Mouse (Mus musculus) midbrain, embryonic 13.5 days (tissue): ENCODE data around the gene 9430038I01Rik. TPM values are rescaled to one million over a fixed set of nuclear protein-coding genes. Genes with fewer than 3 reads are reported as not detected.
"Not testable (repeated sequence)": the region's sequence is repeated elsewhere in the genome, so short reads cannot be mapped to it uniquely, and the experiment has no call there.

Experiments
- ATAC-seq: fragments of 200-750 bp; cut with Nextera tagmentation; 2 replicates; pipeline ENCODE4 v1.8.0; 2017; ENCODE audit warnings: mild to moderate bottlenecking, moderate TSS enrichment, moderate library complexity
- H3K27ac ChIP-seq: fragments of 300-500 bp; sonication (generic); 2 replicates; pipeline ENCODE4 v1.5.1; 2015; ENCODE audit warnings: inconsistent platforms, mild to moderate bottlenecking, moderate library complexity
- H3K27me3 ChIP-seq: fragments of 300-500 bp; sonication (generic); 2 replicates; pipeline ENCODE4 v1.6.1; 2015; ENCODE audit warnings: mild to moderate bottlenecking, inconsistent platforms
- H3K36me3 ChIP-seq: fragments of 300-500 bp; sonication (generic); 2 replicates; pipeline ENCODE4 v1.6.1; 2015; ENCODE audit warnings: mild to moderate bottlenecking, inconsistent platforms
- H3K4me1 ChIP-seq: fragments of 300-500 bp; sonication (generic); replicated peaks from 2 replicates; pipeline ENCODE4 v1.6.1; 2015; ENCODE audit warnings: inconsistent platforms
- H3K4me2 ChIP-seq: fragments of 300-500 bp; sonication (generic); replicated peaks from 2 replicates; pipeline ENCODE4 v1.6.1; 2015; ENCODE audit warnings: moderate library complexity, mild to moderate bottlenecking, inconsistent platforms
- H3K4me3 ChIP-seq: fragments of 300-500 bp; sonication (generic); replicated peaks from 2 replicates; pipeline ENCODE4 v1.5.1; 2015; ENCODE audit warnings: mild to moderate bottlenecking, inconsistent platforms
- H3K9ac ChIP-seq: fragments of 300-500 bp; sonication (generic); replicated peaks from 2 replicates; pipeline ENCODE4 v1.6.1; 2015; ENCODE audit warnings: mild to moderate bottlenecking, inconsistent platforms
- H3K9me3 ChIP-seq: fragments of 300-500 bp; sonication (generic); 2 replicates; pipeline ENCODE4 v1.6.1; 2016; ENCODE audit warnings: mild to moderate bottlenecking, inconsistent platforms
- WGBS: fragments of 180-500 bp; shearing (Covaris S2); methylation state at CpG from one replicate; pipeline ENCODE4 v1.1.7; 2015; 5-methylcytosine and 5-hydroxymethylcytosine counted together
- polyA plus RNA-seq: library from polyadenylated mRNA; unstranded; fragments of >200 nt; fragmentation: Nextera tagmentation; extraction: Ambion mirVana; gene quantifications from 2 replicates; pipeline ENCODE4 v1.2.1, GENCODE M21; 2015

9430038I01Rik gene
- polyA plus RNA-seq, result 11.9 and 14.7 TPM in 2 replicates

DNA sequence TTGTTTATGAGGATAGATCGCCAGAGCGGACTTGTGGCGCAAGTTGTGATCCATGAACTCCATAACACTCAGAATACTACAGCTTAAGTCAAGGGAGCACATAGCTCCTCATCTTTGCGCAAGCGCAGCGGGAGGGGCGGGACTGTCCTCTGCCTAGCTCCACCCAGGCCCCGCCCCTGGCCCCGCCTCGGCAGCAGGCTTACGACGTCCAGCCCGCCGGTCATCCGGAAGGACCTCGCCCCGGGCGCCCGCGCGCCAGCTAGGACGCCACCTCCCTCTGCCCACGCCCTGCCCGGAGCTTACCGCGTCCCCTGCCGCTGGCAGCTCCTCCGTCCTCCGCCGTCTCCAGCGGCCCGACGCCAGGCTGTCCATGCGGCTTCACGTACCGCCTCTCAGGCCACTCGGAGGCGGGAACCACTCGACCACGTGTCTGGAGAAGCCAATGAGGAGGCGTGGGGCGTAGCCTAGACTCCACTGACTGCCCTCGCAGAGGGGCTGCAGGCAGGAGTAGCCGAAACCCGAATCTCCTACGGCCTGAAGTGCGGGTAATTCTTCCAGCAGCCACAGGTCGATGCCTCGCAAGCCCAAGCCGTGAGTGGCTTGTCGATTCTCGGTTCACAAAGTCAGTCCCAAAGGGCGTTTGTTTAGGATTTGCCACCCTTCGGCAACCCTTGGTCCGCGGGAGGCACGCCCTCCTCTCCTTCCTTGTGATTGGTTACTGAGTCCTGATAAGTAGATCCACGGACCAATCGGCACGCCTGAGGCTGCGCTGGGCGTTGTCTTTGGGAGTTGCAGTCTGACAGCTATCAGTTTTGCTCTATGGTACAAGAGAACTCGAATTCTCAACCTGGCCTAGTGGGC is at the start of gene 9430038I01Rik:
TSS of gene 9430038I01Rik (minus strand) at position 426 of the 861 bp plus-strand sequence.
- H3K4me1 ChIP-seq, result peaks cover 11% of the 10 kb centered on the region
- H3K9ac ChIP-seq, result peak within 1 kb of the TSS; percentile 73
- peak; percentile 100 for ATAC-seq
- H3K9me3 ChIP-seq, result no peaks in the 10 kb centered on the region
- H3K4me2 ChIP-seq, result peak within 1 kb of the TSS; percentile 67
- H3K27ac ChIP-seq, result peak within 1 kb of the TSS; percentile 86
- H3K27me3 ChIP-seq, result no peaks in the 10 kb centered on the region
- H3K4me3 ChIP-seq, result peak within 1 kb of the TSS; percentile 75
- under 1% methylated on average over 59 of the region's 63 CpGs for WGBS
- no peaks in the 10 kb centered on the region for H3K36me3 ChIP-seq

- Histone ChIP-seq H3K4me3 (no peak overlapping the region), H3K36me3 (peaks cover 40% of the 10 kb centered on the region), H3K27ac (no peak overlapping the region), H3K9ac (no peak overlapping the region), H3K9me3 (0 out of 2 replicates have a peak, but pooled peaks cover 2% of the 10 kb centered on the region), H3K27me3 (no peaks in the 10 kb centered on the region), H3K4me1 (peaks cover 2% of the 10 kb centered on the region; the same call in 1 of the 2 replicates), H3K4me2 (no peak overlapping the region)
- WGBS, result 96% methylated on average over 12 of the region's 12 CpGs
- no peak for ATAC-seq
Observed at GRCm38 (mm10) chr7:137445321-137445720, 34.8 kb upstream of the 9430038I01Rik start.

- Histone ChIP-seq H3K4me1 (peaks cover 24% of the 10 kb centered on the region), H3K27me3 (no peaks in the 10 kb centered on the region), H3K4me3 (no peak overlapping the region), H3K27ac (no peak overlapping the region), H3K9me3 (no peaks in the 10 kb centered on the region), H3K4me2 (no peak overlapping the region), H3K36me3 (peaks cover 19% of the 10 kb centered on the region), H3K9ac (no peak overlapping the region)
- 95% methylated on average over 4 of the region's 4 CpGs for WGBS
- no peak for ATAC-seq
Observed at GRCm38 (mm10) chr7:137442951-137443350, 32.4 kb upstream of the 9430038I01Rik start.

- not testable (repeated sequence) for H3K27ac ChIP-seq
Observed at GRCm38 (mm10) chr7:137438962-137439361, 28.4 kb upstream of the 9430038I01Rik start.

DNA sequence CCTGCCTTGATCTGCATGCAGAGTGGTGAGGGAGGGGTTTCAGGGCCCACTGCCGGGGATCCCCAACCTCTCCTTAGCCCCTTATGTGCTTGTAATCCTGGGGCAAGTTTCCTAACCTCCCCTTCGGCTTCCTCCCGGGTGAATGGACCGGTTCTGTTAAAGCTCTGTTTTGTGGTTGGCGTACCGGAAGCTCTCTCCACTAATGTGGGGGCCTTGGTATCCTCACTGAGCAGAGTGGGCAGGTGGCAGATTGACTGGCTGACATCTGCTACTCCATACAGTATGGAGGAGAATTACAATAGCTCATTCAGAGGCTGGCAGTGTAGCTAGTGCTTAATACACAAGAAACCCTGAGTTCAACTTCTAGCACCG is 27.6 kb upstream of the 9430038I01Rik start:
- no peaks in the 10 kb centered on the region for H3K36me3 ChIP-seq
- WGBS, result 2% methylated on average over 7 of the region's 7 CpGs
- peak overlapping the region; percentile 77 for H3K4me2 ChIP-seq
- H3K4me1 ChIP-seq, result peaks cover 24% of the 10 kb centered on the region
- H3K9ac ChIP-seq, result peak overlapping the region; percentile 96
- H3K27me3 ChIP-seq, result no peaks in the 10 kb centered on the region
- H3K4me3 ChIP-seq, result peak overlapping the region; percentile 97
- peak overlapping the region; percentile 91 for H3K27ac ChIP-seq
- no peaks in the 10 kb centered on the region for H3K9me3 ChIP-seq
- ATAC-seq, result peak; percentile 73

More at GRCm38 (mm10) chr7:137438962-137439361, 28.4 kb upstream of the 9430038I01Rik start:
- Histone ChIP-seq H3K4me2 (peak overlapping the region; percentile 77), H3K4me1 (peaks cover 24% of the 10 kb centered on the region), H3K9ac (peak overlapping the region; percentile 96; the same call in 1 of the 2 replicates), H3K4me3 (peak overlapping the region; percentile 97)
- not testable (repeated sequence) for H3K27me3 ChIP-seq, H3K36me3 ChIP-seq, H3K9me3 ChIP-seq, ATAC-seq
- 87% methylated on average over 7 of the region's 7 CpGs for WGBS

GRCm38 (mm10) chr7:137437440-137438178 is 27.0 kb upstream of the 9430038I01Rik start, which contains the start of gene Glrx3:
Glrx3 (plus strand) TSS chr7:137437614.
- Histone ChIP-seq H3K9ac (peak within 1 kb of the TSS; percentile 96), H3K4me1 (peaks cover 24% of the 10 kb centered on the region), H3K9me3 (no peaks in the 10 kb centered on the region), H3K27ac (peak within 1 kb of the TSS; percentile 91), H3K4me2 (peak within 1 kb of the TSS; percentile 77), H3K36me3 (no peaks in the 10 kb centered on the region), H3K4me3 (peak within 1 kb of the TSS; percentile 97), H3K27me3 (no peaks in the 10 kb centered on the region)
- ATAC-seq, result peak; percentile 93
- WGBS, result under 1% methylated on average over 68 of the region's 69 CpGs

DNA sequence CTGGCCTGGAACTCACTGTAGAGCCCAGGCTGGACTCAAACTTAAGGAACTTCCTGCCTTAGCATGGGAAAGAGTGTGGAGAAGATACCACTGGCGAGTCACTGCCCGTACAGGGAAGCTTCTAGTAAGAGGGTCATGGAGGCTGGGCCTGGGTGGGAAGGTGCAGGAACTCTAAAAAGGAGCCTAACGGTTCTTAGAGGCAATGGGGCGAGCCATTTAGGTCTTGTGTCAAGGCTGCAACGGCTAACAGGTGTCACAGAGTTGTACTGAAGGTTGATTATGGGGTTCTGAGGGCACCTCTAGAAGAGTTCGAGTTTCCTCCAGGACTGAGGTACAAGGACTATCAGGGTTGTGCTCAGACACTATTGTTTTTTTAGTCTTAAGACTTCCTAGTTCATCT is 26.3 kb upstream of the 9430038I01Rik start:
- no peak; the same call in 1 of the 2 replicates for ATAC-seq
- Histone ChIP-seq H3K36me3 (no peaks in the 10 kb centered on the region), H3K4me3 (peak overlapping the region; percentile 97), H3K9ac (no peak overlapping the region), H3K27ac (peak overlapping the region; percentile 91; the same call in 1 of the 2 replicates), H3K4me2 (peak overlapping the region; percentile 77), H3K9me3 (no peaks in the 10 kb centered on the region), H3K27me3 (no peaks in the 10 kb centered on the region), H3K4me1 (peaks cover 30% of the 10 kb centered on the region)
- 77% methylated on average over 6 of the region's 6 CpGs for WGBS

- H3K27me3 ChIP-seq, result no peaks in the 10 kb centered on the region
- WGBS, result 45% methylated on average over 13 of the region's 13 CpGs
Observed at GRCm38 (mm10) chr7:137431769-137432603, 21.4 kb upstream of the 9430038I01Rik start.

DNA sequence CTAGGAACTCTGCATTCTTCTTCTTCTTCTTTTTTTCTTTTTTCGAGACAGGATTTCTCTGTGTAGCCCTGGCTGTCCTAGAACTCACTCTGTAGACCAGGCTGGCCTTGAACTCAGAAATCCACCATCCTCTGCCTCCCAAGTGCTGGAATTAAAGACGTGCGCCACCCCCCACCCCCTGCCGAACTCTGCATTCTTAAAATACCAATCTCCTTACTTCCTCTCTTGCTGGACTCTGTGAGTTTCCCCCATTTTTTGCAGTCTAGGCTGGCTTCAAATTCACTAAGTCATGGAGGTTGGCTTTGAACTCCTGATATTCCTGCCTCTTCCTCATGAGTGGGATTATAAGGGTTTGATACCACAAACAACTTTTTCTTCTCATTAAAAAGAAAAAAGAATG is 16.1 kb upstream of the 9430038I01Rik start:
- H3K27ac ChIP-seq, result no peak overlapping the region
- H3K9me3 ChIP-seq, result no peaks in the 10 kb centered on the region
- no peak for ATAC-seq
- peaks cover 4% of the 10 kb centered on the region for H3K4me1 ChIP-seq
- WGBS, result 65% methylated on average over 4 of the region's 4 CpGs
- H3K4me2 ChIP-seq, result no peak overlapping the region
- no peaks in the 10 kb centered on the region for H3K36me3 ChIP-seq
- H3K27me3 ChIP-seq, result no peaks in the 10 kb centered on the region
- no peak overlapping the region for H3K9ac ChIP-seq
- no peak overlapping the region for H3K4me3 ChIP-seq

More at GRCm38 (mm10) chr7:137431769-137432603, 21.4 kb upstream of the 9430038I01Rik start:
- Histone ChIP-seq H3K27ac (no peak overlapping the region), H3K9me3 (no peaks in the 10 kb centered on the region), H3K36me3 (no peaks in the 10 kb centered on the region), H3K4me2 (no peak overlapping the region), H3K4me3 (no peak overlapping the region), H3K9ac (no peak overlapping the region), H3K4me1 (peaks cover 12% of the 10 kb centered on the region)
- ATAC-seq, result no peak

DNA sequence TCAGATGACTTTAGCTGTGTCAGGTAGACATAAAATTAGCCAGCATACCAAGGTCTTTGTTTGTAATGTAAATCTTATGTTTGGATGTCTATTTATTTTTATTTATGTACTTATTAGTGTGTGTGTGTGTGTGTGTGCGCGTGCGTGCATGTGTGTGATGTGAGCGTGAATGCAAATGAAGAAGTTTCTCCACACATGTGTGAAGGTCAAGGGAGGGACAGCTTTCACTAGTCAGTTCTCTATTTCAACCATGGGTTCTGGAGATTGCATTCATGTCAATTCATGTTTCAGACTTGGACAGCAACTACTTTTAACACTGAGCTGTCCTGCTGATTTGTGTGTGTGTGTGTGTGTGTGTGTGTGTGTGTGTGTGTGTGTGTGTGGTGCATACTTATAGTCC is 10.7 kb upstream of the 9430038I01Rik start:
- Histone ChIP-seq H3K4me1 (no peaks in the 10 kb centered on the region), H3K9me3 (no peaks in the 10 kb centered on the region), H3K4me3 (no peak overlapping the region), H3K36me3 (no peaks in the 10 kb centered on the region), H3K27ac (no peak overlapping the region), H3K4me2 (no peak overlapping the region), H3K9ac (no peak overlapping the region), H3K27me3 (no peaks in the 10 kb centered on the region)
- 94% methylated on average over 4 of the region's 4 CpGs for WGBS
- no peak for ATAC-seq

GRCm38 (mm10) chr7:137420550-137420949 is 10.0 kb upstream of the 9430038I01Rik start:
- no peaks in the 10 kb centered on the region for H3K36me3 ChIP-seq
- no peak overlapping the region for H3K4me2 ChIP-seq
- no peak overlapping the region for H3K9ac ChIP-seq
- no peaks in the 10 kb centered on the region for H3K27me3 ChIP-seq
- no peak for ATAC-seq
- no peaks in the 10 kb centered on the region for H3K9me3 ChIP-seq
- 89% methylated on average over 2 of the region's 2 CpGs for WGBS
- H3K4me1 ChIP-seq, result no peaks in the 10 kb centered on the region
- no peak overlapping the region for H3K27ac ChIP-seq
- no peak overlapping the region for H3K4me3 ChIP-seq
